Mouse (Mus musculus): ENCODE results near the gene Nupl2.

Gene Nupl2

DNA sequence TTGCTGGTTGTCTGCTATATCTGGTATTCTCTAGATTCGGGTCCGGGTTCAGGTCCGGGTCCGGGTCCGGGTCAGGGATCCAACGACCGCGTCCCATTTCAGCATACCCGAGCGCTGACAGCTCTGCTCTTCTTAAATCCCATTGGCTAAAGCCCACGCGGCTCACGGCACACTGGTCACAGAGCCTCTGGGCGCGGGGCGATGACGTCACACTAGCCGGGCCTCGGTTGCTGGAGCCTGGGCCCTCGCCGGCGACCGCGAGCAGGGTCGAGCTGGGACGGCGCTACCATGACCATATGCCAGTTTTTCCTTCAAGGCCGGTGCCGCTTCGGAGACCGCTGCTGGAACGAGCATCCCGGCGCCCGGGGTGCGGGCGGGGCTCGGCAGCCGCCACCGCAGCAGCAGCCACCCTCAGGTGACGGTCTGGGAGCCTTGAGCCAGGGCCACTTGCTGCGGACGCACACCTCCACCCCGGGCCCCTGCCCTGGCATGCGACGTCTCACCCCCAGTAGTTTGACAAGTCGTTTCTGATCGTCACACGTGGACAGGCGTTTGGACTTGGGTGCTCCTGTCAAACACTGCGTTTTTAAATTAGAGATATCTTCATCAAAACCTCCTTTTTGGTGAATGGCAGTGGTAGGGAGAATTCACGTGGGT, at the start of gene Nupl2:
TSS of gene Nupl2 (plus strand) at position 175 of the 657 bp plus-strand sequence.
- DNase-seq (ENCODE audit: low spot score) = peak; percentile 91

DNA sequence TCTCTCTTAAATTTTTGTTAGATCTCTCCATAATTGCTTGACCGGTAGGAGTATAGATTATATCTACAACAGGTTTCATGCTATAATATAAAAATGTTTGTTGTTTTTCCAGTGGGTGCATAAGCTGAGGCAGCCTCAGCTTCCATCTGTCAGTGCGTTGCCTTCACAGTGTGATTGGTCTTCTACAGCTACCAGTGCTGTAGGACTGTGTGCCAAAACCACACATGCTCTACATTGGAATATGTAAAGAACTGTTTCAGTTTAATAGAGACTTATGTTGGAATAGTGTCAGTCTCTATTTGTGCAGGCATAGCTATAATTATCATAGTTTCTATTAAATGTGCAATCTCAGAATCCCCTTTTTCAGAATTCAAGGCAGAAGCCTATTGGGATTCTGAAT, 42.5 kb upstream of the Nupl2 start:
- no peak for DNase-seq (ENCODE audit: low spot score)

DNA sequence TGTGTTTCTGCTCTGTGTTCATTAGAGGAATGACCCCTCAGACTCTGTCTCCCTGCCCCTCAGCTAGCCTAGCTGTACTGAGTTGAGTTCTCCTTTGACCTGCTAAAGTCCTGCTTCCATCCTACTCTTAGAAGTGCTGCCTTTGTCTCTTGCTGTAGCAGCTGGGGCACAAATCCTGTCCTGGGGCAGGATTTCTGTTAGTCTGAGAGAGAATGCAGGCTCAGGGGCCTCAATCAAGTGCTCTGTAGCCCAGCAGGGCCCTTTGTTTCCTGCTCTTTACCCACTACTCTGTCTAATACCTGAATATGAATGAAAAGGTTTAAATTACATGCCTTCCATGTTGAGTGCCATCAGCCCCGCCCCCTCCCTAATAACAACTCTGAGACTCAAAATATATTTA, 40.6 kb upstream of the Nupl2 start:
- DNase-seq (ENCODE audit: low spot score) = no peak

DNA sequence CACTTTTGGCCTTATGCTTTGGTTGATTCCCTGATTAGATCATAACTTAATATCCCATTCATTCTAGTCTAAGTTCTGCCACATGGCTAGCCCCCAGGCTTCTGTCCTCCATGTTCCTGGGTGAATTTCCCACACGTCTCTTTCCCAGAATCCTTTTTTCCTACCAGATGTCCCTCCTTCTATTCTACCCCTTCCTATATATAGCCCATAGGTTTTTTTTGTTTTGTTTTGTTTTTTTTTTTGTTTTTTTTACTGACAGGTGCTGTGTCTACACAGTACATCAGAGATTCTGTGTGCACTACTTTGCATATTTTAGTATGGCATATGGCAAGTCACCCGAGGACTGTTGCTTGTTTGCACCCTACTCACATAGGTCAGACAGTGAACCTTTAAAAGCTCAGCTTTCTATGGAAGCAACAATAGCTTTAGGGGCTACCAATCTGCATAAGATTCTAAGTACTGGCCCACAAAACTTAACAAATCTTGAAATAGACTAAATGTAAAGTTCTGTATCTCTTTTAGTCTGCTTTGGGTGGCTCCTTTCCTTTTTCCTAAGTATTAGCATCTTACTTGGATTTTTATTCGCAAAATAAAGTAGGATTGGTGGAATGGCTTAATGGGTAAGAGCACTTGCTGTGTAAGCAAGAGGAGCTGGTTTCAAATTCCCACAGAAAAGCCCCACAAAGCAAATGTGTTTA, 40.0 kb upstream of the Nupl2 start:
- DNase-seq (ENCODE audit: low spot score) = no peak

DNA sequence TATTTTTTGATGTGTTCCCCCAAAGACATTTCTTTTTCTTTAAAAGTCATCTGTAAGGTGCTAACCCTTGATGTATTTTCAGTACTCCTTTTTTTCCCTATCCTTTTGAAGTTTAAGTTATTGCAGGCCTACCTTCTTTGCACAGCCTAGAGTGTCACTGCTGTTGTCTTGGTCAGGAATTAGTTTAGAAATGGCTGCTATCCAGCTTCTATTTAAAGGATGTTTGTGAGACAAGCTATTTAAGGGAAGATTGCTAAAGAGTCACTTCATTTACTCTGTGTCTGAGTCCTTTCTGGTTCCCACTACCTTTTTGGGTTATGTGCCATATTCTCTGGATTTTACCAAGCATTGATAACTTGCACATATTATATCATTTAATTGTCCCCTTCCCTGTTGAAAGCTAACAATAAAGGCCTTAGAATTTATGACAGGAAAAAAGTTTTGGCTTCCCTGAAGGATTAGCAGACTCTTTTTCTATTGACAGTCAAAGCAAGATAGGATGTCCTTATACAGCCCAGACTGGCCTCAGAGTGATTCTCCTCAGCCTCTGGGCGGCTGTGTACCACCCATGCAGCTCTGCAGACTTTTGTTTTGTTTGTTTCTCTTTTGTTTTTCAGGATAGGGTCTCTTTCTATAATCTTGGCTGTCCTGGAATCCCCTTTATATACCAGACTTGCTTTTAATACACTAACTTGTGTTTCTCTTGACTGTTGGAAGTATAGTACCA, 38.7 kb upstream of the Nupl2 start:
- no peak for DNase-seq (ENCODE audit: low spot score)

DNA sequence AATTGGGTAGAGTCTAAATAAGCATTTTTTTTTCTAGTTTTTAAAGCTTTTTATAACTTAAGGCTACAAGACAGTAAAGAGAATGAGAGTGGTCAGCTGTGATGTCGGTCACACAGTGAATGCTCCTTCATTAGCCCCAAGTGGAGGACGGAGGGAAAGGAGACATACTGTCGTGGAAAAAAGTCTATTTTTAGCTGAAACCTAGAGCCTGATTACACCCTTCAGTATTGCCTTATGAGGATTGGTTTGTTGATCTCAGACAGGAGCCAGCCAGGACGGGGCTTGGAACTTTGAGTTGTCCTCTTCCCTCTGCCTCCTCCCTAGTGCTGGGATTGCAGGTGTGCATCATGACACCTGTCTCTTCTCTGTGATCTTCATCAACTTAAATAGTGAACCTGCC, 37.8 kb upstream of the Nupl2 start:
- no peak for DNase-seq (ENCODE audit: low spot score)

DNA sequence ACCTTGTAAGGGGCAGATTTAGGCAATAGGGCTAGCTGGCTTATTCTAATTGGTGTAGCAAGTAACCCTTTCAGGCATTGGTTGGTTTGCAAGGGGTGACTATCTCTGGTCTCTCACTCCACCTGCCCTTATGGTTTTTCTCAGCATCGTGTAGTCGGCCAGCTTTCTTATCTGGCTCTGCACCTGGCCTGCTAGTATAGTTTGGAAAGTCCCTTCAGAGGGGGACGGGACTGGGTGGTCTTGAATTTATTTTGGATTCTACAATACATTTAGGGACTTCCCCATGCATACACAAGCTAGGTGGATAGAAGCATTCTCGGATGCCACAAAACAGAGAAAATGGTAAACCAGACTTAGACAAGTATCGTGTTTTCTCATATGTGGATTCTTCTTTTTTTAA, 17.8 kb upstream of the Nupl2 start:
- DNase-seq (ENCODE audit: low spot score) = no peak

DNA sequence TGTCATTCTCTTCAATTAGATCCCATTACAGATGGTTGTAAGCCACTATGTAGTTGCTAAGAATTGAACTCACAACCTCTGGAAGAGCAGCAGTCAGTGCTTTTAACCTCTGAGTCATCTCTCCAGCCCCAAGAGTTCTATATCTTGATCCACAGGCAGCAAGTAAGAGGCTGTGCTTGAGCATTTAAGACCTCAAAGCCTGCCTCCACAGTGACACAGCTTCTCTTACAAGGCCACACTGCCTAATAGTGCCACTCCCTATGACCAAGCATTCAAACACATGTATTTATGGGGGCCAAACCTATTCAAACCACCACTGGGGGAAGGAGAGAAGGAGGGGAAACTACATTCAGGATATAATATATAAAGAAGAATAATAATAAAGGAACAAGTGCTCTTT, 12.6 kb upstream of the Nupl2 start:
- DNase-seq (ENCODE audit: low spot score) = no peak

DNA sequence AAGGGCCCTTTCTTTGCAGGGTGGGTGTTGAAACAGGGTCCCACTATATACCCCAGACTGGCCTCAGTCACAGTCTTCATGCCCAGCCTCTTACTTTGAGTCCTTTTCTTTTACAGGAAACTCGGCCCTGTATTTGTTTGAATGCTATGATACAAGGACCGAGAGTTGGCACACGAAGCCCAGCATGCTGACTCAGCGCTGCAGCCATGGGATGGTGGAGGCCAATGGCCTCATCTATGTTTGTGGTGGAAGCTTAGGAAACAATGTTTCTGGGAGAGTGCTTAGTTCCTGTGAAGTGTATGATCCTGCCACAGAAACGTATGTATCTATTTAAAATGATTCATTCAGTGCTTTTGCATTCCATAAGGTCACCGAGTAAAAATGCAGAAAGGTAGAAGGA, 8.0 kb upstream of the Nupl2 start:
- DNase-seq (ENCODE audit: low spot score) = no peak

DNA sequence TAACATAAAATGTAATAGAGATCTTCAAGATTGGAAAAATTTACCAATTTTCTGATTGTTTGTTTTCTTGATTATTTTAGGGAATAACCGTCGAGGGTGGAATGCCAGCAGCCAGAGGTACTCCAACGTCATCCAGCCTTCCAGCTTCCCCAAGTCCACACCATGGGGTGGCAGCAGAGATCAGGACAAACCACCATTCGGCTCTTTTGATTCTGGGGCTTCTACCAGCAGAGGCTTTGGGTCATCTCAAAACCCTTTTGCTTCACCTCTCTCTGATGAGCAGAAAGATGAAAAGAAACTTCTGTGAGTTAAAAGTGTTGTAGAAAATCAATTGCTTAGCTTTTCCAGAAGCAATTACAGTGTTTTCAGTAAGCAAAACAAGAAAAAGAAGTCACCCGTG, 2.5 kb downstream of the Nupl2 start:
- no peak for DNase-seq (ENCODE audit: low spot score)

DNA sequence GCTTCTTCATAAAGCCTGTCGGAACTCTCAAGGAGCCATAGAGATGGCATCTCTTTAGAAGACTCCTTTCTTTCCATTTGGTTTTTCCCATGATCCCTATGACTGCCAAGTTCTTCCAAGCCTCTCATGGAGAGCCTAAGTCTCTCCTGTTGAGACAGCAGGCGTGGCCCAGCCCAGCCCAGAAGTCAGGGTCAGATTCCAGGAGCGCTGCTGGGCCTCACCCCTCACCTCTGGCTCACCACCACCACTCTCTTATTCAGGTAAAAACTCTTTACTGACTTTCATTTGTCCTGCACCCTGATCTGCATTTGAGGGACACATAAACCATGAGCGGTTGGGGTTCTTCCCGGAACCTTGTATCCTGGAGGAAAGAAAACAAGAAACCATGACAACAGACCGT, 5.1 kb downstream of the Nupl2 start:
- DNase-seq (ENCODE audit: low spot score) = no peak

DNA sequence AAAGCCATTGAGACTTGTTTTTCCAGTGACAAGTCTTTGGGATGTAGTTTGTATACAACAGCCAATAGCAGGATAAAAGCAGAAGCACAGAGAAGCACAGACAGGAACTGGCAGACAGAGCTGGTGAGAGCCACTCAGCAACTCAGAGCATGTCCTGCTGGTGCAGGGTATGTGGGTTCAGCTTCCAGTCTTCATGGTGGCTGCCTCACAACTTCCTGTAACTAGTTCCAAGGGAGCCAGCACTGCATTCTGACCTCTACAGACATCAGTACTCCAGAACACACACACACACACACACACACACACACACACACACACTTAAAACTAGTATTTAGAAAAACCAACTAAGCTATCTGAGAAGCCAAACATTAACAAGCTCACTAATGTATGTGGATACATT, 7.3 kb downstream of the Nupl2 start:
- DNase-seq (ENCODE audit: low spot score) = no peak

DNA sequence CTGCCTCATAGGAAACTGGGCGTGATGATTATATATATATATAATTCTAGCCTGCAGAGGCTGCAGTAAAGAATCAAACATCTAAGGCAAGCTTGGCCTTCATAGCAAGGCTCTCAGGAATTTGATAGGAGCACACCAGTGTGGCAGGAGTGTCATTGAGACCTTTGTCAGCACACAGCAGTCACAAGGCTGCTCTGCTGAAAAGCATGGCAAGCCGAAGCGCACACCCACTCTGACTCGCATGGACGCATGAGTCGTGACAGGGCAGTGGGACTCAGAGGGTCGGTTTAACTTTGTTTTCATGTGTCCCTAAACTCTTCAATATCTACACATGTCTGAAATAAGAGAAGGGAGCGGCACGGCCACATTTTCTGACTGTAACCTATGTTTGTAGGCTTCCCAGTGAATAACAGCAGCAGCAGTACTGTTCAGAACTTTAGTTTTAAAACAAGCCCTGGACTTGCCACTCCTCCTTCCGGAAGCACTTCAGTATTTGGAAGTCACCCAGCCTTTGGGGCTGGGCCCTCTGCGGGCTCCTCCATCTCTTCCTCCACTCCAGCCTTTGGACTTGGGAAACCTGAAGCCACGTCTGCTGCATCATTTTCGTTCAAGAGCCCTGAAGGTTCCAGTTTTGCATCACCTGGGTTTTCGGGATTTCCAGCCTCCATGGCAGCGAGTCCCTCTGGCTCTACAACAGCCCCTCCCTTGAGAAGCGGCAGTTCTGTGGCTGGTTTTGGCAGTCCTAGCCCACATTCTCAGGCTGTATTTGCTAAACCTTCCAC, 16.9 kb downstream of the Nupl2 start:
- DNase-seq (ENCODE audit: low spot score) = no peak

DNA sequence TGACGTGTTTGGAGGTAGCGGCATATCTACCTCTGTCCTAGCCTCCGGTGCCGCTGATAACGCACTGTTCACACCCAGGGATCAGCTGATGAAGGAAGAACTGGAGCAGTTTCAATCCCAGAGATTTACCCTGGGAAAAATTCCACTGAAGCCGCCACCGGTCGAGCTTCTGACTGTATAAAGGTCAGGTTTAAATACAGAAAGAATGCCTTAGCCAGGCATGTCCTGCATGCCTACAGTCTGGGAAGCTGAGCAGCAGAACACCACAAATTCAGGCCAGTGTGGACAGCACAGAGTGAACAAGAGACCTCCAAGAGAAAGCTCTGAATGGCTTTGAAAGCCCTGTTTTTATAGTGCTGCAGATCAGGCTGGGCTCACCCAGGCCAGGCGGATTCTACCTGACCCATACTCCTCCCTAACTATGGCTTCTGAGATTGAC, 17.6 kb downstream of the Nupl2 start:
- no peak for DNase-seq (ENCODE audit: low spot score)

DNA sequence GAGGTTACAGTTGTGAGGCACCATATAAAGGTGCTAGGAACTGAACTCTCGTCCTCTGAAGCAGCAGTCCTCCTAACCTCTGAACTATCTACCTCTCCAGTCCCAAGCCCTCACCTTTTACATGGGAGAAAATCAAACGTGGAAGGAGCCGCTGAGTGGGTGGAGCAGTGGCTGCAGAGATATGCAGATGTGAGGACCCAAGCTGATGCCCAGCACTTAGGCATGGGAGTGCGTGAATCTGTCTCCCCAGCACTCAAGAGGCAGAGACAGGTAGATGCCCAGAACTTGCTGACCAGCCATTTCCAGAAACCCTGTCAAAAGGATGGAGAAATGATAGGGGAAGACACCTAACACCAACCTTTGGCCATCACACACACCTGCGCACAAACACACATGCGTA, 18.3 kb downstream of the Nupl2 start:
- no peak for DNase-seq (ENCODE audit: low spot score)

DNA sequence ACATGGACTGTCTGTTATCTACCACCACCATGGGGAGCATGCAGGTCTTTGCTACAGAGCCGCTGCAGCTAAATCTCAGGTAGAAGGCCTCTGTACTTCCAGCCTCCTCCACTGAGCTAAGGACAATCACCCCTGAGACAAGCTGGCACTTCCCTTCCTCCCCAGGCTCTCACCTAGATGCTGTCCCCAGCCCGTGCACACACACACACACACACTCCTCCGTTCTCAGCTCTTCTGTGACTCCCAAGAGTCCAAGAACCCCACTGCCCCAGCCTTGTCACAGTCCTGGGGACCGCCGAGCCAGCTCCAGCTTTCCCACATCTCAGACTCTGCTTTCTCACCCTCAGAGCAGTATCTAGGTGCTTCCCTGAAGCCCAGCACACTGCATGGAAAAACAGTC, 19.2 kb downstream of the Nupl2 start:
- no peak for DNase-seq (ENCODE audit: low spot score)

DNA sequence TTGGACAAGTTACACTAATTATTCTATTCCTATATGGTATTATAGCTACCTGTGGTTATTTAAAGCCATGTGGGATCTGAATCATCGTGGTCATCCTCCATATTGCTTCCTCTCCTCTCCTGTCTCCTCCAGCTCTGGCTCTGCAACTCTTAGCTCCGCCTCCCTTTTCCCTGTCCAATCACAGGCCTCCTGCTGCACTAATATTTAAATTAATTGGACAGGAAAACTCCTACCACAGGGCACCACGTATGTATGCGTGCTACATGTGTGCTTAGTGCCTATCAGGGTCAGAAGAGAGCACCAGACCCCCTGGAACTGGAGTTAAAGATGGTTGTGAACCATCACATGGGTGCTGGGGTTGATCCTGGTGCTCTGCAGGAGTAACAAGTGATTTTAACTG, 23.7 kb downstream of the Nupl2 start:
- DNase-seq (ENCODE audit: low spot score) = no peak

DNA sequence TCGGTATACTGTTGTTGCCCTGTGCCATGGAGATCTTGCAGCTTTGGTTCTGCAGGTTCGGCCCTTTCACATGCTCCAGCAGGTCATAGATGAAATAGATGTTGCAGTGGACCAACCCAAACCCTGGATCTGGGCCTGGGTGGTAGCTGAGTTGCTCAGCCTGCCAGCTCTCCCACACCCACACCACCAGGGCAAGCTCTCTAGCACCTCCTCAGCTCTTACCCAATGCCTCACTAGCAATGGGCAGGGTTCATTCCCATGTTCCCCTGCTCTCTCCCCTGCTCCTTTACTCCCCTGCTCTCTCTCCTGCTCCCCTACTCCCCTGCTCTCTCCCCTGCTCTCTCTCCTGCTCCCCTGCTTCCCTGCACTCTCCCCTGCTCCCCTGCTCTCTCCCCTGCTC, 27.1 kb downstream of the Nupl2 start:
- no peak for DNase-seq (ENCODE audit: low spot score)

DNA sequence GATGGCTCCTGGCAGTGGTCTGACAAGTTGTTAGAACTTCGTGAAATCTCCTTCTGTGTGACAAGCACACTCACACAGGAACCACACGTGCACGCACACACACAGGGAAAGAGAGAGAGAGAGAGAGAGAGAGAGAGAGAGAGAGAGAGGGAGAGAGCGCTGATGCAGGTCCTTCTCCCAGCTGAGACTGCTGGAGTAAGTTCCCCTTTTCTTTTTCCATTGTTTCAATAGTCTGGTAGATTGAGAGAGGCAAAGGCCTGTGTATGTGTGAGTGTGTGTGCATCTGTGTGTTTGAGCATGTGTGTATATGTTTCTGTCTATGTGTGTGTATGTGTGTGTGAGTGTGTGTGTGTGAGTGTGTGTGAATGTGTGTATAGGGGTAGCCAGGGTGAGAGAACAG, 36.2 kb downstream of the Nupl2 start:
- DNase-seq (ENCODE audit: low spot score) = no peak

DNA sequence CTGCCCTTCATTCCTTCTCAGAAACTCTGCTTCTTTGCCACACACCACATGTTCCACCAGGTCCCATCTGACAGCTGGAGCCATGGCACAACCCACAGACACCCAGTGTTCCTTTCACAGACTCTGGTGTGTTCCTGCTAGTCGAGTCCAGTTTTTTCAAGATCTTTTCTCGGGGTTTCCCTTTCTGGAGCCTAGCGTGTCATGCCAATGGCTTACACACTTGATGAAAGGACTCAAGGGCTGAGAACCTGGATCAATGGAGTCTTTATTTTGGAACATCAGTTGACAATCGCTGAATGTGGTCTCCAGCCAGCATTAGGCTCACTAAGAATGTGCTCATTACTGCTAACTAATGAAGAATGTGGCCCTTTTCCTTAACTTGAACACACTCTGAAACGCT, 37.7 kb downstream of the Nupl2 start:
- no peak for DNase-seq (ENCODE audit: low spot score)

DNA sequence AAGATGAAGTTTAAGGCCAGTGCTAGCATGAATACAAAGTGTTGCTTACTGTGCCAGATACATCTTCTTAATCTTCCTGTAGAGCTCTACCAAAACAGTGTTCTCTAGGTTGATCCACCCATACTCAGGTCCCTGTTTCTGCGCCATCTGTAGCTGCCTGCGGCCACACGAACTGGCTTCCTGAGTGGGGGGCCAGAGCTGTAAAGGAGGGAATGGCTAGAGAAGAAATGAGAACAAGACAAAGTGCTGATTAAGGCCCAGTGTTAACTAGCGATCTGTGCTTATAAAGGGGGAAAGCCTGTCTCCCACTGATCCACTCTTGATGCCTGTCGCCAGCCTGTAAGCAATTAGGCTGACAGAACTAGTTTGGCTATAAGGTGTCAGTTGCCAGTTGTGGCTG, 38.5 kb downstream of the Nupl2 start:
- no peak for DNase-seq (ENCODE audit: low spot score)

DNA sequence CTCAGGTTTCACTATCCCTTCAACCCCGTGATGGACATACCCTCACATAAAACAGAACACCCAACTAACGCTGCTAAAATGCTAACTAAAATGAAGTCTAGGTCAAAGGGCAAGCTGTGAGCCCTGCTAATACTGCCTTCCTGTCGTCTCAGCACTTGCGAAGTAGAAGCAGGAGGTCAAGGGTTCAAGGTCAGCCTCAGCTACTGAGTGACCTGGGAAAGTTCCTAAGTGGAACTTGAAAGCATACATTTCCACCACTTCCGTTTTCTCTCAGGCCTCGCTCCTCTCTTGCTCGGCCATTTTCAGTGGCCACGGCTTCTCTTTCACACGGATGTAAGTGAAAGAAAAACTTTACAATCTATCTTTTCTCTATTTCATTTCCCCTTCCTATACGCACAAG, 43.2 kb downstream of the Nupl2 start:
- DNase-seq (ENCODE audit: low spot score) = peak; percentile 13

DNA sequence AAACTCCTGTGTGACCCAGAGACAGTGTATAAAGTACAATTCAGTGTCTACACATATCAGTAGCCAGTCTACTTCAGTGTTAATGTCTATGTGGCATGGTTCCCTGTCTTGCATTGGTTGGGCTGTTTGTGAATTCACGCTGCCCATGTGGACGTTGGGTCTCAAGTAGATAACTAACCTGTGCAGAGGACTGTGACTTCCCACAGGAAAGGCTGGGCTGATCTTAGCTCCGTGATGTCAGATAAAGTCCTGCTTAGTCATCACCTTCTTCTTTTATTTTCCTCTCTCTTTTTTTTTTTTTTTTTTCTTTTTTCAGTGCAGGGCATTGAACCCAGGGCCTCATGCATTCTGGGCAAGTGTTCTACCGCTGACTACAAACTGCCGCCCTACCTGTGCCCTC, 43.7 kb downstream of the Nupl2 start:
- DNase-seq (ENCODE audit: low spot score) = no peak
